Mouse (Mus musculus): ENCODE results near the gene Cenpa. TPM values are rescaled to one million over a fixed set of nuclear protein-coding genes. Genes with fewer than 3 reads are reported as not detected.

Cenpa gene
- 5.7 and 9.0 TPM in 2 replicates for polyA plus RNA-seq (2021; fragmentation: Nextera tagmentation)
- long read RNA-seq, experiment 1, partial matches to known transcripts = 0 of 7 reads
- long read RNA-seq, experiment 1, other reads (novel, unspliced or antisense) = 2 of 7 reads
- long read RNA-seq, experiment 2, transcript Cenpa-205 (5 exons, 1,466 nt) = major isoform, 6 of 6 reads
- long read RNA-seq, experiment 2, partial matches to known transcripts = 0 of 6 reads
- long read RNA-seq, experiment 2, other reads (novel, unspliced or antisense) = 0 of 6 reads

DNA sequence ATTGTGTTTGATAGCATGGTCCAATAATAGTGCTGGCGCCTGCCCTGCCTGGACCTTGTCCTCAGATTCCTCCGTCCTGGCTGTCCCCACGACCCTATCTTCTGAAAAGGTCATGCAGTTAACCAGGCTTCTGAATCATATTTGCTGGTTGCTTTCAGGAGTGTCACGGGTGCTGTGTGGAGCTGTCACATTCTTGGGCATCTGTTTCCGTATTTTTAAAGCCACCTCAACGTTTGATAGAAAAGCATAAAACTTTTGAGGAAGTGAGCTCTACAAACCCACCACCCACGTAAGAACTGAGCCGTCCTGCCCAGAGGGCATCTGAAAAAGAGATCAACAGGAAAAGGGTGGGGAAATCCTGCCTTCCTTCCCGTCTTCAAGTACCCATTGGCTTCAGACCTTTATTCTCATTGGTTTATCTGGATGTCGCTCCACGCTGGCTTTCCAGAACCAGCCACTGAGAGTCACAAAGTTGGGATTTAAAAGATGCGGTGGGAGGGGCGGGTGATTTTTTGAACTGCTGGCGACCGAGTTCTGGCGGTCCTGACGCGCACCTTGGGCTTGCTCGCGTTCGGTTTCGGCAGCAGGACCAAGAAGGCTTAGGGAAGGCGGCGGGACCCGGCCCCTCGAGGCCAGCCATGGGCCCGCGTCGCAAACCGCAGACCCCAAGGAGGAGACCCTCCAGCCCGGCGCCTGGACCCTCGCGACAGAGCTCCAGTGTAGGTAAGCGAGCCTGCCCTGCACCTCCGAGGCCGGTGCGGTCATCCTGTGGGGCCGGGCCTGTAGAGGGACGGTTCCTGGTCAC lies at the start of gene Cenpa:
TSS of gene Cenpa (plus strand) at position 387 of the 805 bp plus-strand sequence.

DNA sequence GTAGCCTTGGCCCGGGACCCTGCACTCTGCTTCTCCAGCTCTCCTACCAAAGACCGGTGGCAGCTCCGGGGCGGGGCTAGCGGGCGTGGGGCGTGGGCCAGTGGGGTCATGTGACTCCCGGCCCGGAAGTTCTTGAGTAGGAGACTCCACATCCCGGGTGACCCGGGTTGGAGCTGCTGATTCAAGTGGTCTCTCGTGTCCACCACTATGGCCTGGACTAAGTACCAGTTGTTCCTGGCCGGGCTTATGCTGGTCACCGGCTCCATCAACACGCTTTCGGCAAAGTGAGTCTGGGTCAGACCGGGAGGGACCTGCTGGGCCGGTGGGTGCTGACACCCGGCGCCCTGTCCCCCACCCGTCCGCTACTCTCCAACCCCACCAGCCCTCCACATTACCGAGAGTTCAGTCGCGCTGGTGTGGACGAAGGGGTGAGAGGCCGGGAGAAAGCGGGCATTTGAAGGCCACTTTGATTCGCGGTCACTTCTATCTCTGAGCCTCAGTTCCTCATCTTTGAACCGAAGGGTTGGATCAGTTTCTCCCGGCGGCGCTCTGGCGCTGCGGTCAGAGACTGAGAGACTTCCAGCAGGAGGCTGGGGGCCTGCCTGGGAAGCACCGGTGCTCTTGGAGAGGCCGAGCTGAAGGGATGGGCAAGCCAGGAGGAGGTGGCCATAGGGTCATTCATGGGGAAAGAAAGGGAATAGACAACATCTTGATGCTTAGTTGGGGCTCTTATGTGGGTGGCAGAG lies 18.6 kb upstream of the Cenpa start, which contains the start of gene Slc35f6:
TSS of gene Slc35f6 (plus strand) at position 119 of the 746 bp plus-strand sequence.

DNA sequence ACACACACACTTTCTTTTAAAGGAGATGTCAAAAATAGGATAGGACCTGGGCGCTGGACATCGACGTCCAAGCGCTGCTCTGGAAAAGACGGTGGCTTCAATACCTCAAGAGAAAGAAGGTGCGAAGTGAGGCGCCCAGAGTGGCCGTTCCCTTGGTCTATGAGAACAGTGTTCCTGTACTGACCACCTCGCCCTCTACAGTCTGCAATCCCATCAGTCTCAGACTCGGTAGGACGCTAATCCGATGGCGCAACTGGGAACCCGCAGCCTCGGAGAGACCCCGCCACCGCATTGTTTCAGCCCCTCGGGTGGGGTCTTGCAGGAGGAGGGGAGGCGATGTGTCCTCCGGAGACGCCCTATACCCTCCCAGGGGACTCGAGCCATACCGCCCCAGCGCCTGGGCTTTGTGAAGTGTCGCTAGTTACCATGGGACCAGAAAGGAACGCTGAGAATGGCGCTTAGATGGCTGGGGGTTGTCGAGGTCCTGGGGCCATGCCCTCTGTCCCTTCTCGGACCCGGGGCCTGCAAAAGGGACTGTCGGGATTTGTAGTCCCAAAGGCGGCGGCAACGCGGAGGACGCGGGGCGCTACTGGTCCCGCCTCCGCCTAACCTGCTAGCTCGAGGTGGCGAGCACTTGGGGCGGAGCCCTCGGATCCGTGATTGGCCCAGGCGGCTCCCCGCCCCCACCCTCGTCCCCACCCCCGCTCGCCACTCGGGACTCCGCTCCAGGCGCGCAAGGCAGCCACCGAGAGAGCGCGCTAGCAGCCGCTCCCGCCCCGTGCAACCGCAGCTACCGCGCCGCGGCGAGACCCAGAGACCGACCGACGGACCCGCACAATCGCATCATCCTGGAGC lies 44.8 kb downstream of the Cenpa start, which contains the start of gene Dpysl5:
TSS of gene Dpysl5 (plus strand) at position 418 of the 855 bp plus-strand sequence.

Other genes with a start within 250 kb of the Cenpa start
- 2.1 and 2.3 TPM in 2 replicates for gene Otof, start 204.8 kb upstream of the Cenpa start, polyA plus RNA-seq (2021; fragmentation: Nextera tagmentation)
- 1.8 and 2.3 TPM in 2 replicates for gene 1700001C02Rik, start 200.7 kb upstream of the Cenpa start, polyA plus RNA-seq (2021; fragmentation: Nextera tagmentation)
- not detected in 2 replicates for gene Cib4, start 120.9 kb upstream of the Cenpa start, polyA plus RNA-seq (2021; fragmentation: Nextera tagmentation)
- gene Kcnk3, start 78.6 kb upstream of the Cenpa start, polyA plus RNA-seq (2021; fragmentation: Nextera tagmentation) = 4.4 and 4.6 TPM in 2 replicates
- gene Slc35f6, start 18.8 kb upstream of the Cenpa start, polyA plus RNA-seq (2021; fragmentation: Nextera tagmentation) = 18.4 and 20.1 TPM in 2 replicates
- 3.2 and 4.0 TPM in 2 replicates for gene Dpysl5, start 44.8 kb downstream of the Cenpa start, polyA plus RNA-seq (2021; fragmentation: Nextera tagmentation)
- 123 and 226 TPM in 2 replicates for gene Mapre3, start 147.9 kb downstream of the Cenpa start, polyA plus RNA-seq (2021; fragmentation: Nextera tagmentation)
- gene Tmem214, start 201.2 kb downstream of the Cenpa start, polyA plus RNA-seq (2021; fragmentation: Nextera tagmentation) = 25.5 and 29.6 TPM in 2 replicates
- gene Agbl5, start 221.9 kb downstream of the Cenpa start, polyA plus RNA-seq (2021; fragmentation: Nextera tagmentation) = 1.9 and 3.9 TPM in 2 replicates
- 144 and 177 TPM in 2 replicates for gene Ost4, start 241.0 kb downstream of the Cenpa start, polyA plus RNA-seq (2021; fragmentation: Nextera tagmentation)
- 0.54 and 1.2 TPM in 2 replicates for gene Emilin1, start 246.6 kb downstream of the Cenpa start, polyA plus RNA-seq (2021; fragmentation: Nextera tagmentation)

Measured in left cerebral cortex, adult 6 months (tissue).